Mouse (Mus musculus) naive thymus-derived CD4-positive, alpha-beta T cell, adult 2 months (primary cell): ENCODE measurements around the gene Szt2.

Experiments
- DNase-seq: peaks from one replicate; pipeline ENCODE4 v3.0.0-alpha.2; 2011; ENCODE audit warnings: low read depth

Gene Szt2

DNA sequence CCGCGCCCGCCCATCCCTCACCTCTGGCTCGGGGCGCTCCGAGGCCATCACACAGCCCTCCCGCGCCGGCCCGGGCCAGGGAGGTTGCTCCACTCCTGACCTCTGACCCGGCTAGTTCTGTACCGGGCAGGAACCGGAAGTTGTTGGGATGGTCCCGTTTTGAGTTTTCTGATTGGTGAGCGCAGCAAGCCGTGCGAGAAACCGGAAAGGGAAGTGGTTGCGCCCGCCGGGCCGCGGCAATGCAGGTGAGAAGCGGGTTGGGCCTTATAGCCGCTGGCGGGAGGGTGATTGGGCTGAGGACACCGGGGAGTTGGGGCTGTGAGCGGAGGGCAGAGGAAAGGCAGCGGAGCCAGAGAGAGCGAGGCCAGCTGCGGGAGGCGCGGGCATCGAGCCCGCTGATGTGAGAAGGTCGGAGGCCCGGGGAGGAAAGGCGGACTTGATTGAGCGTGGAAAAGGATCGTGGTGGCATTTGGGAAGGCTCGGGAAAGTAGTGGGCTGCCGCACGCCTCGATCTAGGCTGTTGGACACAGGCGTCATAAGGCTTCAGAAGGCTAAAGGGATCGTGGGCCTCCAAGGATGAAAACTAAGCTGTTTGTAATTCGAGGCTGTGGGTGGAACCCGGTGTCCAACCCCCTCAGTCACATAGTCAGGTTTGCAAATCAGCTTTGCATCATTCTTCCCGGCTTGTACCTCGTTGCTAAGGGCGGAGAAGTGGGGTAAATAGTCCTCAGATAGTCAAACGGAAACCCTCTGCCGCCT, at the start of gene Szt2, which contains the start of gene Med8:
Szt2 (minus strand) TSS at position 132 of the 759 bp plus-strand sequence.
Med8 (plus strand) TSS at position 196 of the 759 bp plus-strand sequence.
- DNase-seq: peak; percentile 92

DNA sequence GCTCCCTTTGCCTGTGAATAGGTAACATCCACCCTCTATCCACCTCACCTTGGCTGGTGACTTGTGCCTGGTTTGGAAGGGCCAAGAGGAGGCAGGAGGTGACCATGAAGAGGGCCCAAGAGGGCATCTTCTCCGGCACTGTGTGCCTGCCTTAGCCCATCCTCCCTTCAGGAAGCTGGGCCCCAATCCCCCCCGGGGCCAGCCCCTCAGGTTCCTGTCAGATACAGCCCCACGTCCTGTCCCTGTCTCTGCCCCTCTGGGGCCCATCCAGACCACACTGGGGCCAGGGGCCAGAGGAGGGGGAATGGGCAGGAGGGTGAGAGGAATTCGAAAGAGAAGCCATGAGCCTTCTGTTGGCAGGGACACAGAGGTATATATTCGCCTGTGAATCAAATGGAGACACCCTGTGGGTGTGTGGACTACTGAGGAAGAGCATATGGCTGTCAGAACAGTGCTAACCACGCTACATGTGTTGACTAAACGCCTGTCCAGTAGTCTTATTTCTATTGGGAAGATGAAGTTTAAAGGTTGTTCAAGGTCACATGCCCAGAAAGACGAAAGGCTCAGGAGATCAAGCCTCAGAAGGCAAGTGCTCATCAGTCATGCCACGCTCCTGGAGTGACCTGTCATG, 48.4 kb upstream of the Szt2 start, which contains the start of gene Mpl:
Mpl (minus strand) TSS at position 169 of the 631 bp plus-strand sequence.
- DNase-seq: no peak

DNA sequence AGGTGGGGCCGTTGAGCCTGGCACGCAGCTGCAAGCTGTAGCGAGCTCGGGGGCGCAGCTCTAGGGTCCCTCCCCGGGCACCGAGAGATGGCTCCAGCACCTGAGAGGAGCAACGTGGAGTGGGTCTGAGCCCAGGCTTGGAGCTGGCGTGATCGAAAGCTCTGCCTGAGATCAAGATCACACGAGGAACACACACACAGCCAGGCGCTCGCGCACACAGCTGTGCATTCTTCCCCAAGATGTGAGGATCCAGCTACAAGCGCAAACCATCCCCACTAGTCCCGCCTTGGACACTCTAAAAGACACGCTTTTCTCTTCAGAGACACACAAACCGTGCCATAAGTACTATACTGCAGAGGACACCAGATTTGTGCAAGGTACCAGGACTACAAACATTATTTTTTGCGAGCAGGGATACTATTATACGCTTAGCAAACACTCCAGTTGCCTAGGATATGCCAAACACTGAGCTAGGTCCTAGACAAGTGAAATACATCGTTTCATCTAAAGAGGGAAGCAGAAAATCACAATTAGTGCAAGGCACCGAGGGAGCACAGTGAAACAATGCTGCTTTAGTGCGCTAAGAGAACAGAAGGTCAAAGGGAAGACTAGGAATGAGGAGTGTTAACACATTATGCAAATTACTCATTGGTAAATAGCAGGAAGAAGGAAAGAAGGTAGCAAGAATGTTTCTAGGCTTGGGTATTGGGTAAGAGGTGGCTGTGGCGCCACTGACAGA, 37.5 kb upstream of the Szt2 start:
- no peak for DNase-seq

DNA sequence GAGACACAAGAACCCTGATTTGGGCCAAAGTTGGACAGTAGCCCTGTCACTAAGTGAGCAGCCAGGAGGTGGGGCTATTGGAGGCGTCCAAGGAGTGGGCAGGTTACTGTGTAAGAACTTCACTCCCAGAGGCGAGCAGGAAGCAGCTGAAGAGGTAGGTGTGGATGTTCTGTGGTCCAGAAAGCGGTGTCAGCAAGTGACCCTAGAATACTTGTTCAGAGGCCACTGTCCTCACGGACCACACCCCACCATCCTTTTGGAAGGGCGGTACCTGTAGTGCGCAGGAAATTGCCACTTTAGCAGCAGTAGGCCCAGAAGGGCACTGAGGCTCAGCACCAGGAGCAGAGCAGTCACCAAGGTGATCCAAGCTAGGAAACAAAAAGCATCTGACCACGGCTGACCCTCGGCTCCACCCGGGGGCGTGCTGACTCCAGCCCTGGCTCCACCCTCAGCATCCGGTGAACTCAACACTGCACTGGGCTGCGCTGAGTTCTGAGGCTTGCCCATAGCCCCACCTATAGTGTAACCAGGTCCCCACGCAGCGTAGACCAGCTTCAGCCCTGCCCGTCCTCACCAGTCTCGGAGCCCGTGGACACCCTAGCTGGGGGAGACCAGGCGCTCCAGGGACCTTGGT, 36.8 kb upstream of the Szt2 start:
- no peak for DNase-seq

DNA sequence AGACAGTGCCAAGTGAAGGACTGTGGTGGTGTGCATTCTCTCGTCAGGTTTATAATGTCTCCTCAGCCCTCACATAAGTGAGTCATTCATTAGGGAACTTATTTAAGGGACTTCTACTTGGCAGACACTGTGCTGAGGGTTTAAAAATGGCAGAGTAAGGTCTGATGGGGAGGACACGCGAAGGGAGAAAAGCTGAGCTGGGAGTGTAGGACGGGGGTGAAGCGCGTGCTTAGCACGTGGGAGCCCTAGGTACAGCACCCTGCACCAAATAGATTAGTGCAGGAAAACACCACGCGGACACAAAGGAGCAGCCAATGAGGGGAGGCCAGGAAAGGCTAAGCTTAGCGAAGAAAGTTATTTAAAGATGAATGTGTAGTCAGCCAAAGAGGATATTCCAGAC, 36.0 kb upstream of the Szt2 start:
- DNase-seq: no peak

DNA sequence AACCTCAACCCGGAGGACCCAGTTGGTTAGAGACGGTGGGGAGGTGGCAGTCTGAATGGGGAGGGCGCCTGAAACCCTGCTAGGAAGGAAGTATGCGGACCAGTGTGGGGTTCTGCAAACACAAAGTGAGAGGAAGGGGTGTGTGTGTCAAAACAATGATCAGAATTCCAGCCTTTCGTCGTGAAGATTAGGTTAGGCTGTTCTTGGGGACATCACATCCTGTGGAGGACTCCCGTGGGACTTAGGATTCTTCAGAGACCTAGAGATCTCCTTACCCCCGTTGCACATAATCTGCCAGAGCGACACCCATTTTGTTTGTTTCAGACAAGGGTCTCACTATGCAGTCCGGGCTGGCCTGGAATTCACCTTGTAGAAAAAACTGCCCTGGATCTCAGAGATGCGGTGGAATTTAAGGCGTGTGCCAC, 28.8 kb upstream of the Szt2 start:
- DNase-seq: peak; percentile 57

DNA sequence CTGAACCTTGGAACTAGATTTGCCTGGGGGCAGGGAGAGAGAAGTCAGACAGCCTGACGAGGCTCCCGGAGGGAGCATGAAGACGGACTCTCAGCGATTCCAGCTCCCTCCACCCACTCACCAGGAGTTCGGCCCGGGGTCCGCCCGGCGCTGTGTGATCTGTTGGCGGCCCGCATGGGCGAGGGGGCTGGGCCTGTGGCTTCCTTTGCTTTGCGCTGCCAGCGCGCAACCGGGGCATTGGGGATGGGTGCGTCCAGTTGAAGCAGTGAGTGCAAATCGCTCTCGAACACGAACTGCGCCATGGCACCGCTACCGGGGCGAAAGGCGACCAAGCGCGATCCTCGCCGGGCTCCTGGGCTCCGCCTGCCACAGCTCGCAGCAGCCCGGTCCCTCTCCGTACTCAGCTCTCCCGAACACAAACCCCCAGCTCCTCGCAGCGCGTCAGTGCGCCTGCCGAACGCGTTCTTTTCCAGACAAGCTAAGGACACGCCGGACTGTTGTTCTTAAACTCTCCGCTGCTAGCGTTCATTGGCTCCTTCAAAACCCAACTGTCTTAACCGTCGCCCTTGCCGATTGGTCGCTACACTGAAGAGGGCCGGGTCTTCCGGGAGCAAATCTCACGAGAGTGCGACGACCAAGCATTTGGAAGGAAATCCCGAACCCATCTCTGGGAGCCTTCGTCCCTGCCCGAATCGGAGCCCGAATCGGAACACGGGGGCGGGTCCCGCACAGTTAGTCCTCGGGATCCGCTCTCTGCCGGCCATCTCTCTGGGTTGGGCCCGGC, 27.9 kb upstream of the Szt2 start, which contains the start of gene Cdc20:
Cdc20 (minus strand) TSS at position 533 of the 784 bp plus-strand sequence.
- DNase-seq: peak; percentile 94

DNA sequence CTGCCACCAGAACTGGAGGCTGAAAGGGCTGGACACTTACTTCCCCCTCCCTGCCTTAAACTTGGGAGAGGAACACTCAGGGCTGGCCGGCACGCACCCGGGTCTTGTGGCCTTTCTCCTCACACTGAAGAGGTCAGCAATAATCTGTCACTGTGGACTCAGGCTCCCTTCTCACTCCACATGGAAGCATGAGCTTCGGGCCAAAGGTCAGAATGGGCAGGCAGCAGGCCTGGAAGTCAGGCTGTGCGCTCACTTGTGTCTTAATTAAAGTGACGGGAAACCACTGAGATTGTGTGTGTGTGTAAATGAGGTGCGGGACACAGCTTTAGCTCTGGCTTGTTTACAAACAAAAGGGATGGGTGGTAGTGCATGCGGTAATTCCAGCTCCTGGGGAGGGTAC, 23.3 kb upstream of the Szt2 start:
- DNase-seq: no peak

DNA sequence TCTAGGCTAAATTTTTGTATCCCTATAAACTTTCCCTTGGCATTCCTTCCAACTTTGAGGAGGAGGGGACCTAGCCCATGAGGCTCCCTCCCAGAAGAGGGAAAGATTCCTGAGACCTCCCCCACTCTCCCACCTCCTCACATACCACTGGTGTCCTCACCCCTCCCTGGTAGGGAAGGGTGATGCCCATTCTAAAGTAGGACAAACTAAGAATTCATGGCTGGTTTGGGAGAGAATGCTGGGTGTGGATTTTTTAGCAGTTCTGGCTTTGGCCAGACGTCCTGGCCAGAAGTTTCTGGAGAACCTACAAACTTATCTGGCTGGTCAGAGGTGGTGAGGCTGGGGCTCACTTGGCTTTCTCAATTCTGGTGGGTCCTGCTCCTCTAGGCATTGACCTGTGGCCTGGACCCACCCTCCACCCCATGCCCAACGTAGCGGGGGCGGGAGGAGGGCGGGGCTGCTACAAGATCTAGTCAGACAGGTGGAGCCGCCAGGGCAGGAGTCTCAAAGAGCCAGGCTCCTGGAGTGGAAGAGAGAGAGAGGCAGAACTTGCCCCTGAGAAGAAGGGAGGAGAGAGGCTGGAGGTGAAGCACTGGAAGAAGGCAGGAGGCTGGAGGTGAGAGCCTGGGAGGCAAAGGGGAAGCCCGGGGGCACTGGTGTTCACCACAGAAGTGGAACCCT, 20.3 kb upstream of the Szt2 start:
- no peak for DNase-seq

DNA sequence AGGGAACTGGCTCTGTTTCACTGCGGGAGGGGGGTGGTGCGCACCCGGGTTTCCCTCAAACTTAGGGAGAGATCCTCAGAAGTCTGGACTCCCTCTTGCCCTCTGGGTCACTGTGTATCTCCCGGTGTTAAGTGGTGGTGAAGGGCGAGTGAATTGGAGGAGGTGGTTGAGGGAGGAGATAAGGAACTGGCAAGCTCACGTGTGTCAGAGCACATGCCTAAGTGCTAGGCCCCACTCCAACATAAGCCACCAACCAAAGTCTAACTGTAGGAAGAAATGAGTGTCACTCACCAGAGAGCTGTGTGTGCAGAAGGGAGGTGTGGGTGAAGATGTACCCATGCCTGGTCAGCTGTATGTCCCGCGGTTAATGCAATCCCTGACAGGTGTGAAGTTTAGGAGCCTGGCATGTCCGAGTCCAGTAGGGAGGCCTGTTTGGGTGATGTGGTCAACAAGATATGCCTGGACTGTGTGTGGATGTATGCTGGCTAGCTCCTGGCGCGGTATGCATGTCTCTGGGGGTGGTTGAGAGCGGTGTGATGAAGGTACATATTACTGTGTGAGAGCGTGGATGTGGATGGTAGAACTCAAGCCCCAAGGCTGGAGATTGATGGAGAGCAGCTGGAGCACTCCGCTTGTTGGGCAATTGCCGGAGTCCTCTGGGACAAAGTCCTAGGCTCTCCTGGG, 19.6 kb upstream of the Szt2 start:
- DNase-seq: no peak

DNA sequence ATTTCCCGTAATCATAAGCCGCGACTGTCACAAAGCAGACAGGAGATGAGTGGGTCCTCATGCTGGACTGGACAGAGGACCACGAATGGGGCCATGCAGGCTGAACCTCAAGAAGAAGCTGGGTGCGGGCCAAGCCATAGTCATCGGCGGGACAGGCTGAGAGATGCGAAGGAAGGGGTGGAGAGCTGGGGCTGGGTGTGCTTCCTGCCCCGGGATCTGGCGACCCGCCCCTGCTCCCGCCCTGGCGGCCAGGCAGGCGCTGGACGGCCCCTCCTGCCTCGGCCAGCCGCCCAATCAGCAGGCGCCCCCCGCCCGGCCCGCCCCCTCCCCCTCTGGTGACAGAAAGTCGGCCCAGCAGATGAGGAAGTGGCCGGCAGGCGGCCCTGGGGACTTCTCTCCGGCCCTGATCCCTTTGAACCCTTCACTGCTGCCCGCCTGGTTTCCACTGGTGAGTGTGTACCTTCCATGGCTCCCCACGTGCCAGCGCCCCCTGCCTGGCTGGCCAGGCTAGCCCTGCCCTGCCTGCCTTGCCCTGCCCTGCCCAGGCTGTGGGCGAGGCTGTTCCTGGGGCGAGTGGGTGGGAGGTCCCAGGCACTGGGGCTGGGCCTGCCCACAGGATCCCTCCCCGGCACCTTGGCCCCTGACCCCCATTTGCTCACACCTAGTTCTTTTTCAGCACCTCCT, 18.8 kb upstream of the Szt2 start, which contains the start of gene Elovl1:
Elovl1 (plus strand) TSS at position 326 of the 684 bp plus-strand sequence.
- DNase-seq: peak; percentile 78

DNA sequence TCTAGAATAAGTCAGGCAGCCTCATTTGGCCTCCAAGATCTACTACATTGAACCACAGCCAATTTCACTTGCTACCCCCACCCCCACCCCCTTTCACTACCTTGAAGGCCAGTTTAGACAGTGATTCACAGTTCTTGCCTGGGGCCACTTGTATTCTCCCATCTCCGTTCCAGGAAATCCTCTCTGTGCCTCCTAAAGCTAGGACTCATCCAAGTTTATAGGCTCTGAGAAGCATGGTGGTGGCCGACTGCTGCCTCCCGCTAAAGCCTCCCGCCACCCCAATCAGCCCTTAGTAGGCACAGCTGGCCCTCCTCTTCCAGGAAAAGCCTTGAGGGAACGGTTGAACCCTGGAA, 18.3 kb upstream of the Szt2 start:
- no peak for DNase-seq

DNA sequence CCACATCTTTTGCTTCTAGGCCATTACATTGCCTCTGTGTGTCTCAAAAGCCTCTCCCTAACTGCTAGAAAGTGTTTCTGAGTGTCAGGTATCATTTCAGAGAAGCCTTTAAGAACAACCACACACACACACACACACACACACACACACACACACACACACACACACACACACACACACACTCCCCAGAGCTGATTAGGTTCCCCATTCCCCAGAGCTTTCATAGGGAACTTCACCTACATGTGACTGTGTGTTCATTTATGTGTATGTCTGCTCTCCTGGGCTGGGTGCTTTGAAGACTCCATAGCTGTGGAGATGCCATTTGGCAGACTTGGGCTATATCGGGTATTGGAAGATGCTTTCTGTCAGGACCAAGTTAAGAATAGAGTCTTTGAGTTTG, 16.3 kb upstream of the Szt2 start:
- no peak for DNase-seq

DNA sequence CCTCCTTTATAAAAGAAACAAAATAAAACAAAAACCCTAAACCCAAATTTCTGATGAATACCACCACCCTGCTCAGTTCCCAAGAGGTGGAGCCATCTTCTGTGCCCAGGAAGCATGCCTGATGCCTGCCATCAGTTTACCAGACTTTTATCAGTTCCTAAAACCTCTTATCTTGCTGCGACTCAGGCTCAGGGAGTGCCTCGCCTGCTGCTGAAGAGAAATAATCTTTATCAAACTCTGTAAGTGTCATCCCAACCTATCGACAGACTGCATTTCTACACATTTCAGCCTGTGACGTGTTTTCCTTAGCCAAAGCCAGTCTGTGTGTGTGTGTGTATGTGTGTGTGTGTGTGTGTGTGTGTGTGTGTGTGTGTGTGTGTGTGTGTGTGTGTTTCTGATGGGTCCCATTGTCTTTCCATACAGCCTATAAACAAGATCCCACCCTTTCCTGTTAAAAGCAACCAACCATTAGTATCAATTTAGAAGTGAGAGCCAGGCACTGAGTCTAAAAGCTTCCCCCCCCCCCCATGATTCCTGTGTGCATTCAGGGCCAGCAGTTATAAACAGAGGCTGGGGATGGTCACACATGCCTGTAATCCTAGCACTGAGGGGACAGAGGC, 15.6 kb upstream of the Szt2 start:
- DNase-seq: no peak

DNA sequence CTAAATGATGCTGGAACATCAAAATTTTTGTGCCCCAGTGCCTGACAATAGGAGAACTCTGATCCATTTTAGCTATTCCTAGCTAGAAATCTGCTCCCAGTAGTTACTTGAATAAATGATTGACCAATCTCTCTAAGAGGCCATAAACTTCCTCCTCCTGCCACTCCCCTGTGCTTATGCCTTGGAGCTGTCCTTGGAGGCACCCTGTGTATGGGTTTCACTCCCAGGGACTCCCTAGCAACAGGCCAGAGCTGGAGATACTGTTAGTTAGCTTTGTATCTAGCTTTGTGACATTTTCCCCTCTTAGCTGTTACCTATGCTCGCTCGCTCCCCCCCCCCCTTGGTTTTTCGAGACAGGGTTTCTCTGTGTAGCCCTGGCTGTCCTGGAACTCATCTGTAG, 12.3 kb upstream of the Szt2 start:
- no peak for DNase-seq

DNA sequence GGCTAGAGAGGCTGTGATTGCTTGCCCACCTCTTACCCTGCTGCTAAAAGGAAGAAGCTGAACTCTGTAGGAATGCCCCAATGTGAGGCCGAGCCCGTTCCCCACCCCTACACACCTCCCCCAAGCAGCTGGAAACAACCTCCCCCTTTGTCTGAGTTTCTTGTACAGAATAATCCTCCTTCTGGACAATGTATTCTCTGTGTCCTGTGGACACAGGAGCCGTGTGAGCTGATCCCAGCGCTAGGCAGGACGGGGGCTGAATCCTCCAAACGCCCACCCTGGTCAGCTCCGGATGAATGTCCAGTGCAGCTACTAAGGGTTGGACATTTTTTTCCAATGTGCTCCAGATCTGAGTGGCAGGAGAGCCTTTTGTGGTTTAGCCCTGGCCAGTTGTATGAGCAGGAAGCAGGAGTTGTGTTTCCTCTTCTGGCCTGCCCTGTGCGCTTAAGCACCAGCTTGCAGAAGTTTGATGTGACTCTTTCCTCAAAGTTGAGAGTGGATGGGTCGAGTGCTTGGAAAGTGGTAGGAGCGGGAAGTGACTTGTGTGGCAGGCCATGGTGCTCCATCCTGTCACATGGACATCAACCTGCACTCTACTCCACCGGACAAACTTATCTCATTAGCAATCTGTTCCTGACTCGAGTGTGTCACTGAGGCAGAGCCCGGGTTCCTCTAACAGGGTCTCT, 8.2 kb upstream of the Szt2 start:
- no peak for DNase-seq

DNA sequence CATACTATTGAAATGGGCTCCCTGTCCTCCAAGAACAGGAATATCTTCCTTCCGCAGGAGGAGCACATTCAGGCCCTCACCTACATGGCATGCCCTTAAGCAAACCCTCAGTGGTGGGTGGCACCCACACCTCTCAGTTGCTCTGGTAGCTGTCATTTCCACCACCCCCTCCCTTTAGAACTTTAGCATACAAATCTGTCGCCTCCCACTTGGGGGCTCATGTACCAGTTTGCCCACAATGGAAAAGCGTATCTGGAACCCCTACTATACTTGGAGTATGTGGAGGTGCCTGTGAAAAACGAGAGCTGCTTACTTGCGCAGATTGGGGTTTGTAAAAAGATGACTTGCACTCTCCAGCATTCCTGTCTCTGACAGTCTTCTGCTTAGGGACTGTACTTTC, 7.3 kb upstream of the Szt2 start:
- no peak for DNase-seq

DNA sequence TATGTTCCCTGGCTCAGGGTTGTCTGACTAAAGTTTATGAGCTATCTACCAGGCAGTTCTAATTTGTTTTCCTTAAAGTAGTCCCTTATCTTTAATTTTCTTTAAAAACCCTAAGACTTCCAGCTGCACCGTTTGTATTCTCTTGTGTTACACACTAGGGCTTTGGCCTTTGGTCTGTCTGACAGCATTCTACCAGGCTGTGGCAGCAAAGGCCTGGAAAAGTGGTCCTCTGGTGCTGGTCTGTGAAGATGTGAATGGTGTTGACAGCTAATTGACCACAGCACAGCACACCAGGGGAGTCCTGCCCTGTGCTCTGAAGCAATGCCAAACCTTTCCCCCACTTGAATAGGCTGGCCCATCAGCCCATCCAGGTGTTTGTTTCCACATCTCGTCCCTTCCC, 6.7 kb upstream of the Szt2 start:
- no peak for DNase-seq

DNA sequence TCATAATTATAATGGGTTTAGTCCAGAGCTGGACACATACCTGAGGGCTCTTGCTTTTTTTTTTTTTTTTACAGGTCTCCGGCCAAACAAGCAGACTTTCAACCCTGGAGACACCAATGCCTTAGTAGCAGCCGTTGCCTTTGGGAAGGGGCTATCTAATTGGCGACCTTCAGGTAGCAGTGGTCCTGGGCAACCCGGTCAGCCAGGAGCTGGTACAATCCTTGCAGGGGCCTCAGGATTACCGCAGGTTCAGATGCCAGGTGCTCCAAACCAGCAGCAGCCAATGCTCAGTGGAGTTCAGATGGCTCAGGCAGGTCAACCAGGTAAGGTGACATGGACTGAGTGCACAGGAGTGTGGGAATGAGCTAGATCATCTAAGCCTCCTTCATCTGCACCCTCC, 4.5 kb upstream of the Szt2 start:
- no peak for DNase-seq
